Mouse (Mus musculus): ENCODE data around the gene Dennd1a.

DNA sequence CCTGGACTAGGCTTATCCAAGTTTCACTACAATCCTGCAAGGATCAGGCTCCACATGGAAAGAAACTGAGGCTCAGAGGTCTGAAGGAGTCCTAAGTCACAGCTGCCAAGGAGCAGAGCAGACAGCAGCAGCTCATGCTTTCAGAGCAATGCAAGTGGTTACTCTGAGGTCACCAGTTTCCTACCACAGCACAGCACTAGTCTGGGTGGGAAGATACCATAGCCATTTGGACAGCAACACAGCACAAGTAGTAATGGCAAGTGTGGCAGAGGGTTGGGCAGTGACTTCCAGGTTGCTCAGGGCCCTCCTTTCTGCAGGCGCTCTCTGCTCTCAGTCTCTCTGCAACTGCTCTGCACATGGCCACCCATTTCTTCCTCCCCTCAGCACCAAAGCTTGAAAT, 354.9 kb downstream of the Dennd1a start:
- no peak for TF ChIP-seq CTCF (IDR thresholded peaks at IDR 0.05; ENCODE audit: control insufficient read depth, insufficient read depth, insufficient replicate concordance, low read depth, low read length)
- TF ChIP-seq POLR2A (IDR thresholded peaks at IDR 0.05; ENCODE audit: control insufficient read depth, low read depth, low read length): no peak
